Mouse (Mus musculus): ENCODE results near the gene Larp4. TPM values are rescaled to one million over a fixed set of nuclear protein-coding genes. Genes with fewer than 3 reads are reported as not detected.

The Larp4 gene
- 84.6 TPM for polyA plus RNA-seq (2017; shearing (Covaris generic))

DNA sequence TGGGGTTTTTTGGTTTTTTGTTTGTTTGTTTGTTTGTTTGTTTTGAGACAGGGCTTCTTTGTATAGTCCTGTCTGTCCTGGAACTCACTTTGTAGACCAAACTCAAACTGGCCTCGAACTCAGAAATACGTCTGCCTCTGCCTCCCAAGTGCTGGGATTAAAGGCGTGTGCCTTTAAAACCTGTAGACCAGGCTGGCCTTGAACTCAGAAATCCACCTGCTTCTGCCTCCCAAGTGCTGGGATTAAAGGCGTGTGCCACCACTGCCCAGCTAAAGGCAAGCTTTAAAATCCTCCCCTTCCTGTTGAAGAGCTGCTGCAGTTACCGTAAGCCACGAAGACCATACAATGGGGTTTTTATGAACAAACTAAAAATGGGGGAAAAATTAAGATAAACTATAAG lies at the start of gene Larp4:
Larp4 (plus strand) TSS at position 301 of the 400 bp plus-strand sequence.

DNA sequence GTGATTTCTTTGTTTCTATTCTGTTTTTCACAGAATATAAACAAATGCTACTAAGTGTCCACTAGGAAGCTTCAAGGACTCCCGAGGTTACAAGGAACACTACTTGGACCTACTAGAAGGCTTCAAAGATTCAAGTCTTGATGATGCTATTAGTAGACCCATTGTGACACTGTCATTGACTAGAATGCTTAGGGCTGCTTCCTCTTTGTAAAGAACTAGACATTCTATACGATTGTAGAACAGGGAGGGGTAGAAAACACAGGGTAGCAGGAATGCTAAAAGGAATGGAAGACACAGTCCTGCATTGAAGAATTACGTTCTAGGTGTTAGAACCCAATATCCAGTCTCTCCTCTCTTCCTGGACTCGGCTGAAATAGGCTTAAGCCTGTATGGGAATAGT lies 2.9 kb upstream of the Larp4 start, which contains the start of gene Fam186a:
Fam186a (minus strand) TSS at position 101 of the 400 bp plus-strand sequence.

DNA sequence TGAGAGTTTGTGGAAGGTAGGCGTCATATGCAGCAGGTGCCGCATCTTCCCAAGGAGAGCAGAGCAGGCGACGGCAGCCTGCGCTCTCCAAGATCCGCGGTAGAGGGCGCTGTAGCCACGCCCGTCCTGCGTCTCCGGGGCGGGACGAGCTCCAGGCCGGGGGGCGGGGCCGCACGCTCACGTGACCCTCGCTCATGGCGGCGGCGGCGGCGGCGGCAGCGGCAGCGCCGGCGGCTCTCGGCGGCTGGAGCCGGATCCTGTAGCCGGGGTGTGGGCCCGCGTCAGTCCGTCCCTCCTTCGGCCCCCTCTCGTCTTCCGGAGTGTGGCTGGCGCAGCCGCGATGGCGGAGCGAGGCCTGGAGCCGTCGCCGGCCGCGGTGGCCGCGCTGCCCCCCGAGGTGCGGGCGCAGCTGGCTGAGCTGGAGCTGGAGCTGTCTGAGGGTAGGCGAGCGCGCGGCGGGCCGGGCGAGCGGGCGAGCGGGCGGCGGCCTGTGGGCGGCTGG lies 68.7 kb downstream of the Larp4 start, which contains the start of gene Dip2b:
Dip2b (plus strand) TSS at position 195 of the 502 bp plus-strand sequence.

Other genes with a start within 250 kb of the Larp4 start
- gene Cox14, start 244.4 kb upstream of the Larp4 start, polyA plus RNA-seq (2017; shearing (Covaris generic)): 126 TPM
- 65.3 TPM for gene Cers5, start 197.2 kb upstream of the Larp4 start, polyA plus RNA-seq (2017; shearing (Covaris generic))
- 0.29 TPM for gene Lima1, start 94.6 kb upstream of the Larp4 start, polyA plus RNA-seq (2017; shearing (Covaris generic))
- gene Fam186a, start 3.0 kb upstream of the Larp4 start, polyA plus RNA-seq (2017; shearing (Covaris generic)): not detected
- 49.9 TPM for gene Dip2b, start 68.6 kb downstream of the Larp4 start, polyA plus RNA-seq (2017; shearing (Covaris generic))

Measured in naive thymus-derived CD4-positive, alpha-beta T cell, adult 5 months (primary cell).